8 mouse cellular contexts compared by ENCODE assay signal in genomic region chr2:60382346-60382745, GRCm38 (mm10). TPM values are rescaled to one million over a fixed set of nuclear protein-coding genes. Genes with fewer than 3 reads are reported as not detected.
A peak's percentile ranks its signal among the peaks of the same experiment; 100 is the strongest.
DNase-seq lines count a peak whose midpoint lies in the region; ATAC-seq lines count a peak whose summit lies in the region.

No protein-coding gene starts in this region.

- no peaks in the 10 kb centered on the region for H3K9me3 ChIP-seq in forebrain, embryonic 13.5 days (replicated peaks)
- no peaks in the 10 kb centered on the region for H3K9me3 ChIP-seq in liver, embryonic 15.5 days (replicated peaks)

- H3K4me3 ChIP-seq in forebrain, embryonic 13.5 days: no peak overlapping the region
- H3K4me3 ChIP-seq in liver, embryonic 15.5 days (replicated peaks): peak overlapping the region; percentile 58

- H3K27ac ChIP-seq in forebrain, embryonic 13.5 days: no peak overlapping the region
- H3K27ac ChIP-seq in liver, embryonic 15.5 days (replicated peaks): 0 out of 2 replicates have a peak overlapping the region, but pooled peaks have one; percentile 33

- DNase-seq in 3134 (ENCODE audit: extremely low read depth, insufficient read length, low spot score): peak; percentile 11
- peak; percentile 36 to 37 for DNase-seq in B cell, adult 2 months
- DNase-seq in thymus, postnatal 25 days: peak; percentile 22
- no peak for DNase-seq in adrenal gland, adult 8-10 months
- DNase-seq in layer of hippocampus, postnatal 10 days (ENCODE audit: low spot score in 2 of 2): no peak
- no peak for DNase-seq in heart, adult 11 months

- WGBS in forebrain, embryonic 13.5 days: 74% methylated on average over 3 of the region's 3 CpGs
- 24% methylated on average over 3 of the region's 3 CpGs for WGBS in liver, embryonic 15.5 days (ENCODE audit: insufficient replicate concordance)

- no peaks in the 10 kb centered on the region for H3K36me3 ChIP-seq in forebrain, embryonic 13.5 days (ENCODE audit: poor library complexity, severe bottlenecking)
- no peaks in the 10 kb centered on the region for H3K36me3 ChIP-seq in liver, embryonic 15.5 days (replicated peaks)

- no peak overlapping the region for H3K9ac ChIP-seq in forebrain, embryonic 13.5 days
- peak overlapping the region; percentile 40; the same call in 1 of the 2 replicates for H3K9ac ChIP-seq in liver, embryonic 15.5 days

- H3K4me2 ChIP-seq in forebrain, embryonic 13.5 days: peak overlapping the region; percentile 76
- H3K4me2 ChIP-seq in liver, embryonic 15.5 days: peak overlapping the region; percentile 75

- H3K27me3 ChIP-seq in forebrain, embryonic 13.5 days: peaks cover 21% of the 10 kb centered on the region
- H3K27me3 ChIP-seq in liver, embryonic 15.5 days: peaks cover 25% of the 10 kb centered on the region

- H3K4me1 ChIP-seq in forebrain, embryonic 13.5 days: 0 out of 2 replicates have a peak, but pooled peaks cover 3% of the 10 kb centered on the region
- H3K4me1 ChIP-seq in liver, embryonic 15.5 days (replicated peaks): peaks cover 13% of the 10 kb centered on the region

- no peak for ATAC-seq in forebrain, embryonic 13.5 days
- no peak for ATAC-seq in liver, embryonic 15.5 days (ENCODE audit: insufficient read depth)

RNA-seq across cellular contexts. Expression of gene Ly75, which starts 0.8 kb away (rescaled TPM):
- polyA plus RNA-seq in forebrain, embryonic 13.5 days (2015; fragmentation: Nextera tagmentation; extraction: Ambion mirVana): 0.41 and 0.63 TPM in 2 replicates
- 2.7 and 2.8 TPM in 2 replicates for polyA plus RNA-seq in liver, embryonic 15.5 days (2015; fragmentation: Nextera tagmentation; extraction: Ambion mirVana)
- total RNA-seq in adrenal gland, adult 8-10 months (2022): 1 to 10 TPM; 1.1 to 2.0 (median 1.5) TPM
- total RNA-seq in layer of hippocampus, postnatal 10 days (2021): 1 to 10 TPM; 7.2 to 7.3 TPM

Comparison
In these comparisons a context has a peak if more than half of its experiments do, and no peak if none do; other contexts are left out.
1. DNase-seq: peak in 3134 (single experiment), B cell, adult 2 months (2 of 2) and thymus, postnatal 25 days (single experiment); none in adrenal gland, adult 8-10 months (single experiment), layer of hippocampus, postnatal 10 days (0 of 2) and heart, adult 11 months (single experiment).